Mouse (Mus musculus): ENCODE measurements around the gene Olfr1186. TPM values are rescaled to one million over a fixed set of nuclear protein-coding genes. Genes with fewer than 3 reads are reported as not detected.
"Not testable (repeated sequence)": the region's sequence is repeated elsewhere in the genome, so short reads cannot be mapped to it uniquely, and the experiment has no call there.

Gene Olfr1186
- polyA plus RNA-seq (2016; fragmentation: Nextera tagmentation; extraction: Ambion mirVana), result not detected in 2 replicates

- no peak within 1 kb of the TSS for H3K4me3 ChIP-seq
- H3K27ac ChIP-seq, result no peak within 1 kb of the TSS
- no peaks in the 10 kb centered on the region for H3K36me3 ChIP-seq
- no peaks in the 10 kb centered on the region for H3K4me1 ChIP-seq
- H3K9me3 ChIP-seq (replicated peaks), result no peaks in the 10 kb centered on the region
- no peaks in the 10 kb centered on the region for H3K27me3 ChIP-seq (ENCODE audit: low read depth, poor library complexity, severe bottlenecking)
- DNase-seq (ENCODE audit: low spot score), result no peak
- 88% methylated on average over 2 of the region's 2 CpGs for WGBS
Measured at GRCm38 (mm10) chr2:88518251-88518650, at the start of gene Olfr1186. Olfr1186 (plus strand) TSS chr2:88518551.

DNA sequence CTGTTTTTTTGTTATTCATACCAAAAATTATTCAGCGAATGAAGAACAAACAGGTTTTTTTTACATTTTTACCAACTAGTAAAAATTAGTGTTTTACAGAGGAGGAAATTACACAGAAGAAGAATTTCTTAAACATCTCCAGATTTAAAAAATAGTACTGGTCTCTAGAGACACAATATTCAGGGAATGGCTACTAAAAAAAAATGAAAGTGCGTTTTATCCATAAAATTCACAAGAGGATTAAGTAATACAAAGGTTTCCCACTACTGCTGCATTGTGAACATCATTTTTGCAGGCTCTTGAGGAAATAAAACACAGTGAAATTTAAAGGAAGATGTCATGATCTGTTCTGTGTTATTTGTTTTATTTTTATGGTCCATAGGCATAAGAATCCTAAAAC, 35.1 kb upstream of the Olfr1186 start, which contains the start of gene Olfr1184:
TSS of gene Olfr1184 (plus strand) at position 301 of the 400 bp plus-strand sequence.
- Histone ChIP-seq H3K27me3 (ENCODE audit: low read depth, poor library complexity, severe bottlenecking) (no peaks in the 10 kb centered on the region), H3K4me3 (no peak within 1 kb of the TSS), H3K9me3 (replicated peaks) (no peaks in the 10 kb centered on the region), H3K36me3 (no peaks in the 10 kb centered on the region), H3K4me1 (no peaks in the 10 kb centered on the region), H3K27ac (no peak within 1 kb of the TSS)
- no peak for DNase-seq (ENCODE audit: low spot score)
- WGBS, result 86% methylated on average over 2 of the region's 2 CpGs

DNA sequence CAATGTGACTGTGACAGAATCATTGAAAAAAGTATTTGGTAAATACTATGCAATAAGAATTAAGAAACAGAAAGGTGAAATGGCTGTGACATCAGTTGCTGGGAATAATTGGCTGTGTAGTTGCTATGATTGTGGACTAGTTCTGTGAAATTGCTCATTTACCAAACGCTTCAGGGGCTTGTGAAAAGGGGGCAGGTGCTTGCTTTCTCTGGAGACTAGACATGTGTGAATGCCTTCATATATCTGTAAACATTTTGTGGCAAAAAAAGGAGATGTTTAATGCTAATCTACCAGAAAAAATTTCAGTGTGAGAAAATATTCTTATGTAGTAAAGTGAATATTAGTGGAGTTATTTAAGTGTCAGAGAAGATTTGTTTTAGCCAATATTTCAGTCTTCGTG, 25.3 kb upstream of the Olfr1186 start, which contains the start of gene Olfr1185-ps1:
TSS of gene Olfr1185-ps1 (plus strand) at position 301 of the 400 bp plus-strand sequence.
- no peak for DNase-seq (ENCODE audit: low spot score)
- no peaks in the 10 kb centered on the region for H3K9me3 ChIP-seq (replicated peaks)
- H3K36me3 ChIP-seq, result no peaks in the 10 kb centered on the region
- H3K27ac ChIP-seq, result no peak within 1 kb of the TSS
- no peaks in the 10 kb centered on the region for H3K27me3 ChIP-seq (ENCODE audit: low read depth, poor library complexity, severe bottlenecking)
- WGBS, result 81% methylated on average over 2 of the region's 2 CpGs
- H3K4me3 ChIP-seq, result no peak within 1 kb of the TSS
- H3K4me1 ChIP-seq, result no peaks in the 10 kb centered on the region

DNA sequence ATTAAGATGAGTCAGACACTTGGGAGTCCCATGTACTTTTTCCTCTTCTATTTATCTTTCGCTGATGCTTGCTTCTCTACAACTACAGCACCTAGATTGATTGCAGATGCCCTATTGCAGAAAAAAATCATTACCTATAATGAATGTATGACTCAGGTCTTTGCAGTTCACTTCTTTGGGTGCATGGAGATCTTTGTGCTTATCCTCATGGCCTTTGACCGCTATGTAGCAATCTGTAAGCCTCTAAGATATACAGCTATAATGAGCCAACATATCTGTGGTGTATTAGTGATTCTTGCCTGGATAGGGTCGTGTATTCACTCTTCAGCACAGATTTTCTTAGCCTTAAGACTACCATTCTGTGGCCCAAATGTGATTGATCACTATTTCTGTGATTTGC, 7.4 kb downstream of the Olfr1186 start:
- H3K4me3 ChIP-seq, result no peak overlapping the region
- H3K4me1 ChIP-seq, result no peaks in the 10 kb centered on the region
- no peaks in the 10 kb centered on the region for H3K9me3 ChIP-seq (replicated peaks)
- 83% methylated on average over 3 of the region's 3 CpGs for WGBS
- no peaks in the 10 kb centered on the region for H3K36me3 ChIP-seq
- DNase-seq (ENCODE audit: low spot score), result no peak
- H3K27me3 ChIP-seq (ENCODE audit: low read depth, poor library complexity, severe bottlenecking), result no peaks in the 10 kb centered on the region
- no peak overlapping the region for H3K27ac ChIP-seq

- no peaks in the 10 kb centered on the region for H3K4me1 ChIP-seq
- no peak within 1 kb of the TSS for H3K27ac ChIP-seq
- DNase-seq (ENCODE audit: low spot score), result no peak
- H3K36me3 ChIP-seq, result no peaks in the 10 kb centered on the region
- no peaks in the 10 kb centered on the region for H3K9me3 ChIP-seq (replicated peaks)
- no peaks in the 10 kb centered on the region for H3K27me3 ChIP-seq (ENCODE audit: low read depth, poor library complexity, severe bottlenecking)
- no peak within 1 kb of the TSS for H3K4me3 ChIP-seq
- 92% methylated on average over 2 of the region's 2 CpGs for WGBS
Measured at GRCm38 (mm10) chr2:88556635-88557034, 38.3 kb downstream of the Olfr1186 start, which contains the start of gene Olfr1188. Olfr1188 (plus strand) TSS chr2:88556935.

- H3K4me3 ChIP-seq; H3K27ac ChIP-seq; DNase-seq (ENCODE audit: low spot score); H3K27me3 ChIP-seq (ENCODE audit: low read depth, poor library complexity, severe bottlenecking); H3K36me3 ChIP-seq; H3K9me3 ChIP-seq (replicated peaks); H3K4me1 ChIP-seq: not testable (repeated sequence)
- WGBS, result 94% methylated on average over 12 of the region's 12 CpGs
Measured at GRCm38 (mm10) chr2:88572696-88573095, 54.3 kb downstream of the Olfr1186 start.

Other genes starting within 250 kb of the Olfr1186 start
- gene Olfr1173, start 238.7 kb upstream of the Olfr1186 start, polyA plus RNA-seq (2016; fragmentation: Nextera tagmentation; extraction: Ambion mirVana), result not detected in 2 replicates
- not detected in 2 replicates for gene Olfr1174-ps, start 203.4 kb upstream of the Olfr1186 start, polyA plus RNA-seq (2016; fragmentation: Nextera tagmentation; extraction: Ambion mirVana)
- gene Olfr1175-ps, start 191.3 kb upstream of the Olfr1186 start, polyA plus RNA-seq (2016; fragmentation: Nextera tagmentation; extraction: Ambion mirVana), result not detected in 2 replicates
- gene Olfr1176, start 181.8 kb upstream of the Olfr1186 start, polyA plus RNA-seq (2016; fragmentation: Nextera tagmentation; extraction: Ambion mirVana), result not detected in 2 replicates
- not detected in 2 replicates for gene Olfr1177-ps, start 172.1 kb upstream of the Olfr1186 start, polyA plus RNA-seq (2016; fragmentation: Nextera tagmentation; extraction: Ambion mirVana)
- not detected in 2 replicates for gene Olfr1178, start 131.5 kb upstream of the Olfr1186 start, polyA plus RNA-seq (2016; fragmentation: Nextera tagmentation; extraction: Ambion mirVana)
- not detected in 2 replicates for gene Olfr1179, start 112.1 kb upstream of the Olfr1186 start, polyA plus RNA-seq (2016; fragmentation: Nextera tagmentation; extraction: Ambion mirVana)
- gene Olfr1180, start 99.4 kb upstream of the Olfr1186 start, polyA plus RNA-seq (2016; fragmentation: Nextera tagmentation; extraction: Ambion mirVana), result not detected in 2 replicates
- gene Olfr1181, start 92.4 kb upstream of the Olfr1186 start, polyA plus RNA-seq (2016; fragmentation: Nextera tagmentation; extraction: Ambion mirVana), result not detected in 2 replicates
- gene Gm13757, start 69.4 kb upstream of the Olfr1186 start, polyA plus RNA-seq (2016; fragmentation: Nextera tagmentation; extraction: Ambion mirVana), result not detected in 2 replicates
- not detected in 2 replicates for gene Olfr1183, start 63.7 kb upstream of the Olfr1186 start, polyA plus RNA-seq (2016; fragmentation: Nextera tagmentation; extraction: Ambion mirVana)
- gene Olfr1184, start 35.0 kb upstream of the Olfr1186 start, polyA plus RNA-seq (2016; fragmentation: Nextera tagmentation; extraction: Ambion mirVana), result not detected in 2 replicates
- not detected in 2 replicates for gene Olfr1185-ps1, start 25.2 kb upstream of the Olfr1186 start, polyA plus RNA-seq (2016; fragmentation: Nextera tagmentation; extraction: Ambion mirVana)
- gene Olfr1188, start 38.4 kb downstream of the Olfr1186 start, polyA plus RNA-seq (2016; fragmentation: Nextera tagmentation; extraction: Ambion mirVana), result not detected in 2 replicates
- not detected in 2 replicates for gene Olfr1189, start 67.9 kb downstream of the Olfr1186 start, polyA plus RNA-seq (2016; fragmentation: Nextera tagmentation; extraction: Ambion mirVana)
- gene Olfr1191-ps1, start 122.0 kb downstream of the Olfr1186 start, polyA plus RNA-seq (2016; fragmentation: Nextera tagmentation; extraction: Ambion mirVana), result not detected in 2 replicates
- gene Olfr1192-ps1, start 130.0 kb downstream of the Olfr1186 start, polyA plus RNA-seq (2016; fragmentation: Nextera tagmentation; extraction: Ambion mirVana), result not detected in 2 replicates
- not detected in 2 replicates for gene Olfr1193, start 157.1 kb downstream of the Olfr1186 start, polyA plus RNA-seq (2016; fragmentation: Nextera tagmentation; extraction: Ambion mirVana)
- gene Olfr1195, start 170.6 kb downstream of the Olfr1186 start, polyA plus RNA-seq (2016; fragmentation: Nextera tagmentation; extraction: Ambion mirVana), result not detected in 2 replicates
- not detected in 2 replicates for gene Olfr1196, start 186.0 kb downstream of the Olfr1186 start, polyA plus RNA-seq (2016; fragmentation: Nextera tagmentation; extraction: Ambion mirVana)
- not detected in 2 replicates for gene Olfr1197, start 213.8 kb downstream of the Olfr1186 start, polyA plus RNA-seq (2016; fragmentation: Nextera tagmentation; extraction: Ambion mirVana)
- gene Olfr1198, start 232.8 kb downstream of the Olfr1186 start, polyA plus RNA-seq (2016; fragmentation: Nextera tagmentation; extraction: Ambion mirVana), result not detected in 2 replicates
- gene Olfr1199, start 241.9 kb downstream of the Olfr1186 start, polyA plus RNA-seq (2016; fragmentation: Nextera tagmentation; extraction: Ambion mirVana), result not detected in 2 replicates